Mouse (Mus musculus) limb, embryonic 15.5 days (tissue): Measurements from ENCODE around the gene Stard9. TPM values are rescaled to one million over a fixed set of nuclear protein-coding genes. Genes with fewer than 3 reads are reported as not detected.

Experiments
- ATAC-seq: fragments of 200-750 bp; cut with Nextera tagmentation; 2 replicates; pipeline ENCODE4 v1.8.0; 2017; ENCODE audit warnings: low read depth, moderate TSS enrichment; ENCODE audit not compliant: insufficient number of reproducible peaks, low FRiP score, low TSS enrichment
- H3K27ac ChIP-seq: fragments of 300-500 bp; sonication (generic); 2 replicates; pipeline ENCODE4 v1.5.1; 2015; ENCODE audit warnings: moderate library complexity, mild to moderate bottlenecking, inconsistent platforms
- H3K27me3 ChIP-seq: fragments of 300-500 bp; sonication (generic); 2 replicates; pipeline ENCODE4 v1.6.1; 2015; ENCODE audit warnings: inconsistent platforms
- H3K36me3 ChIP-seq: fragments of 300-500 bp; sonication (generic); 2 replicates; pipeline ENCODE4 v1.6.1; 2015; ENCODE audit warnings: inconsistent platforms
- H3K4me1 ChIP-seq: fragments of 300-500 bp; sonication (generic); 2 replicates; pipeline ENCODE4 v1.6.1; 2015; ENCODE audit warnings: inconsistent platforms
- H3K4me2 ChIP-seq: fragments of 300-500 bp; sonication (generic); 2 replicates; pipeline ENCODE4 v1.6.1; 2015; ENCODE audit warnings: mild to moderate bottlenecking, inconsistent platforms
- H3K4me3 ChIP-seq: fragments of 300-500 bp; sonication (generic); 2 replicates; pipeline ENCODE4 v1.5.1; 2015; ENCODE audit warnings: mild to moderate bottlenecking, inconsistent platforms
- H3K9ac ChIP-seq: fragments of 300-500 bp; sonication (generic); 2 replicates; pipeline ENCODE4 v1.6.1; 2015; ENCODE audit warnings: inconsistent platforms
- H3K9me3 ChIP-seq: fragments of 300-500 bp; sonication (generic); 2 replicates; pipeline ENCODE4 v1.6.1; 2016; ENCODE audit warnings: inconsistent platforms
- WGBS: fragments of 180-500 bp; shearing (Covaris S2); methylation state at CpG from one replicate; pipeline ENCODE4 v1.1.7; 2015; 5-methylcytosine and 5-hydroxymethylcytosine counted together
- polyA plus RNA-seq: library from polyadenylated mRNA; unstranded; fragments of >200 nt; fragmentation: Nextera tagmentation; extraction: Ambion mirVana; gene quantifications from 2 replicates; pipeline ENCODE4 v1.2.1, GENCODE M21; 2015

Stard9 gene
- polyA plus RNA-seq, 1 experiment from 2014 or later: 7.5 TPM

DNA sequence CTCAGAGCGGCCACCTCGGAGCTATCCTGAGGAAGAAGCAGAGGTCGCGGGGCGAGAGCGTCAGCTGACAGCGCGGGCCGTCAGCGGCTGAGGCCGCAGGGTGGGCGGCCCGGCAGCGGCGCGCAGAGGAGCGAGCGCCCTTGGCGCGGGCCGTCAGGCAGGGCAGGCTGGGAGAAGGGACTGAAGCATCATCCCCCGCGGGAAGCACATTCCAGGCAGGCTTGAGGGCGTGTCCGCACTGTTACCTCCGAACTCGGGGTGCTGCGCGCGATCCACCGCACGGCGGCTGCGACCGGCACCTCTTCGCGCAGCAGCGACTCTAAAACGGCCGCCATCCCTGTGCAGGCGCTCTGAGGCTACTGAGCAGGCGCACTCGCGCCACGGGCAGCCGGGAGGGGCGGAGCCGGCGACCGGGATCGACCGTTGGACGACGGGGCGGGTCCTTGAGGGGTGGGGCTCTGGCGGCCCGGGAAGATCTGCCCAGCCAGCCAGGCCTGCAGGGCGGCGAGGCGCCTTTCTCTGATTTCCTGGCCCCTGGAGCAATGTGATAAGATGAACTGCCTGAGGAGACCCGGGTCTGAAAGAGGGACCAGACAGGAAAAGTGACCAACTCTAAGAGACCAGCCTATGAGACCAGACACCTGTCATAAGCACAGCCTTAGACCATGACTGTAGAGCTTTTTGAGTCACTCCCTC, 102.4 kb downstream of the Stard9 start:
- Histone ChIP-seq H3K9me3 (no peaks in the 10 kb centered on the region), H3K27me3 (no peaks in the 10 kb centered on the region), H3K4me2 (peak overlapping the region; percentile 87), H3K36me3 (peaks cover 24% of the 10 kb centered on the region), H3K4me1 (peaks cover 28% of the 10 kb centered on the region), H3K27ac (peak overlapping the region; percentile 96), H3K4me3 (peak overlapping the region; percentile 88), H3K9ac (peak overlapping the region; percentile 85)
- under 1% methylated on average over 61 of the region's 61 CpGs for WGBS
- ATAC-seq: peak; percentile 97

- H3K36me3 ChIP-seq: peaks cover 17% of the 10 kb centered on the region
- no peaks in the 10 kb centered on the region for H3K9me3 ChIP-seq
- H3K4me1 ChIP-seq: peaks cover 28% of the 10 kb centered on the region
- H3K27ac ChIP-seq: peak overlapping the region; percentile 96
- WGBS: 49% methylated on average over 7 of the region's 7 CpGs
- peak overlapping the region; percentile 87 for H3K4me2 ChIP-seq
- no peaks in the 10 kb centered on the region for H3K27me3 ChIP-seq
- H3K4me3 ChIP-seq: peak overlapping the region; percentile 88
- ATAC-seq: no peak
- peak overlapping the region; percentile 85; the same call in 1 of the 2 replicates for H3K9ac ChIP-seq
Observed at GRCm38 (mm10) chr2:120731877-120732530, 103.1 kb downstream of the Stard9 start.

DNA sequence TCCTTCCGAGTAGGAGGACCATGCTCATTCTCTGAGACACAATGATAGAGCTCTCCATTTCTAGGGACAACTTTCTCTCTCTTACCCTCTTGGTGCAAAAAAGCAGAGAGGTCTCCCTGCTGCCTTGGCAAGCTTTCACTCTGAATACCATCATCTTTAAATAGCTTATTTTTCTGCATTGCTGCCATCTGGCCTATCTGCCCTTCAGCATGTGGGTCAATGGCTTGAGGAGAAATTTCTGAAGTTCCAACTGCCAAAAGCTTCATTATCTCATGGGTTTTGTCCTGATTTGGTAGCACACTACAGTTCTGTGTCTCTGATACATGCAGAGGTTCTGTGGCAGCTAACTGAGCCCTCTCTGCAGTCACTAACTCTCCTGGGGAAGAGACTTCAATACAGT, 116.6 kb downstream of the Stard9 start:
- no peak overlapping the region for H3K27ac ChIP-seq
- no peaks in the 10 kb centered on the region for H3K27me3 ChIP-seq
- no peak for ATAC-seq
- H3K4me1 ChIP-seq: no peaks in the 10 kb centered on the region
- no peak overlapping the region for H3K9ac ChIP-seq
- H3K4me2 ChIP-seq: no peak overlapping the region
- peaks cover 39% of the 10 kb centered on the region for H3K36me3 ChIP-seq
- no peaks in the 10 kb centered on the region for H3K9me3 ChIP-seq
- no peak overlapping the region for H3K4me3 ChIP-seq
- WGBS: 89% methylated on average over 1 of the region's 1 CpGs

GRCm38 (mm10) chr2:120748041-120748440, 119.1 kb downstream of the Stard9 start:
- Histone ChIP-seq H3K27me3 (no peaks in the 10 kb centered on the region), H3K27ac (no peak overlapping the region), H3K9me3 (no peaks in the 10 kb centered on the region), H3K4me1 (no peaks in the 10 kb centered on the region), H3K4me2 (no peak overlapping the region), H3K4me3 (no peak overlapping the region), H3K36me3 (peaks cover 44% of the 10 kb centered on the region), H3K9ac (no peak overlapping the region)
- no peak for ATAC-seq
- WGBS: 87% methylated on average over 2 of the region's 2 CpGs

GRCm38 (mm10) chr2:120761922-120762321, 133.0 kb downstream of the Stard9 start:
- Histone ChIP-seq H3K4me1 (no peaks in the 10 kb centered on the region), H3K36me3 (peaks cover 16% of the 10 kb centered on the region), H3K4me3 (no peak overlapping the region), H3K27me3 (no peaks in the 10 kb centered on the region), H3K9me3 (no peaks in the 10 kb centered on the region), H3K9ac (no peak overlapping the region), H3K4me2 (no peak overlapping the region), H3K27ac (no peak overlapping the region)
- no peak for ATAC-seq

- H3K36me3 ChIP-seq: peaks cover 21% of the 10 kb centered on the region; the same call in 1 of the 2 replicates
- H3K9me3 ChIP-seq: no peaks in the 10 kb centered on the region
- WGBS: 80% methylated on average over 2 of the region's 2 CpGs
- no peak overlapping the region for H3K4me3 ChIP-seq
- H3K9ac ChIP-seq: no peak overlapping the region
- no peak overlapping the region for H3K4me2 ChIP-seq
- no peaks in the 10 kb centered on the region for H3K4me1 ChIP-seq
- H3K27me3 ChIP-seq: no peaks in the 10 kb centered on the region
- ATAC-seq: no peak
- no peak overlapping the region for H3K27ac ChIP-seq
Observed at GRCm38 (mm10) chr2:120770265-120770935, 141.5 kb downstream of the Stard9 start.

Other genes with a start within 250 kb of the Stard9 start
- 7.8 and 9.9 TPM in 2 replicates for gene Ganc, start 225.2 kb upstream of the Stard9 start, polyA plus RNA-seq
- 10.3 and 11.1 TPM in 2 replicates for gene Tmem87a, start 225.0 kb upstream of the Stard9 start, polyA plus RNA-seq
- gene Capn3, start 173.1 kb upstream of the Stard9 start, polyA plus RNA-seq: 1.5 and 4.7 TPM in 2 replicates
- gene Zfp106, start 65.3 kb upstream of the Stard9 start, polyA plus RNA-seq: 47.7 and 49.1 TPM in 2 replicates
- 56.0 and 59.7 TPM in 2 replicates for gene Snap23, start 61.5 kb upstream of the Stard9 start, polyA plus RNA-seq
- 21.8 and 23.2 TPM in 2 replicates for gene Haus2, start 19.7 kb upstream of the Stard9 start, polyA plus RNA-seq
- gene Lrrc57, start 19.6 kb upstream of the Stard9 start, polyA plus RNA-seq: 24.4 and 25.4 TPM in 2 replicates
- gene Cdan1, start 221.0 kb downstream of the Stard9 start, polyA plus RNA-seq: 4.8 and 6.2 TPM in 2 replicates
- gene Ttbk2, start 221.5 kb downstream of the Stard9 start, polyA plus RNA-seq: 2.7 and 3.9 TPM in 2 replicates